Mouse (Mus musculus): ENCODE measurements around the gene Neo1. TPM values are rescaled to one million over a fixed set of nuclear protein-coding genes. Genes with fewer than 3 reads are reported as not detected.
"Not testable (repeated sequence)": the region's sequence is repeated elsewhere in the genome, so short reads cannot be mapped to it uniquely, and the experiment has no call there.

The Neo1 gene
- polyA plus RNA-seq, 1 experiment from 2014 or later = 26.7 TPM

DNA sequence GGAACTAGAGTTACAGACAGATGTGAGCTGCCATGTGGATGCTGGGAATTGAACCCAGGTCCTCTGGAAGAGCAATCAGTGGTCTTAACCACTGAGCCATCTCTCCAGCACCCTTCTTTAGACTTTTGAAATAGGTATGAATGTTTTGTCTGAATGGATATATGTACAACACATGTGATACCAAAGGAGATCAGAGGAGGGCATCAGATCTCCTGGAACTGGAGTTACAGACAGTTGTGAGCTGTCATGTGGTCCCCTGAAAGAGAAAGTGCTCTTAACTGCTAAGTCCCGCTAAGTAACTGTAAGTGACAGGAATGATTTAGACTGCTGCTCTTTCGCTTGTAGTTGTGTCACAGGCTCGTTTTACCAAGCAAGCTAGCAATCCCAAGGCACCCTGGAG is 80.7 kb downstream of the Neo1 start:
- no peak for DNase-seq (ENCODE audit: extremely low spot score, low spot score)
- H3K27me3 ChIP-seq (ENCODE audit: poor library complexity, severe bottlenecking) = no peaks in the 10 kb centered on the region
- peaks cover 34% of the 10 kb centered on the region for H3K36me3 ChIP-seq (replicated peaks)
- WGBS = 87% methylated on average over 3 of the region's 3 CpGs
- H3K4me3 ChIP-seq = no peak overlapping the region
- H3K4me1 ChIP-seq = no peaks in the 10 kb centered on the region
- H3K27ac ChIP-seq = no peak overlapping the region
- no peaks in the 10 kb centered on the region for H3K9me3 ChIP-seq

GRCm38 (mm10) chr9:58945910-58946309 is 90.3 kb downstream of the Neo1 start:
- not testable (repeated sequence) for H3K4me3 ChIP-seq; H3K27ac ChIP-seq; H3K4me1 ChIP-seq; H3K36me3 ChIP-seq (replicated peaks); H3K27me3 ChIP-seq (ENCODE audit: poor library complexity, severe bottlenecking); DNase-seq (ENCODE audit: extremely low spot score, low spot score); H3K9me3 ChIP-seq
- WGBS = 91% methylated on average over 1 of the region's 1 CpGs

DNA sequence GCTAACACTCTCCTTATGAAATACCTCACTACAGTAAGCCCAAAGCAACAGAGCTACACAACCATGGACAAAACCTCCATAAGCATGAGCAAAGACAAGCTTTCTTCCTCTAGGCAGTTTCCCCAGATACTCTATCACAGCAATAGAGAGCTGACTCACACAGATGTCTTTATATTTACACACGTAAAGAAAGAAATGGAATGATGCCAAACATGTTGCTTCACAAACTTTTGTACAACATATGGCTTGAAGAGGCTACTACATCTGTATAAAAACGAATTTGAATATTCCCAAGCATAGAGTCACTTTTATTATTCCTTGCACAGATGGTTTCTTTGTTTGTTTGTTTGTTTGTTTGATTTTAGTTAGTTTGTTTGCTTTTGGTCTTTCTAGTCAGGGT is 101.5 kb downstream of the Neo1 start:
- Histone ChIP-seq H3K4me3 (no peak overlapping the region), H3K36me3 (replicated peaks) (peaks cover 14% of the 10 kb centered on the region), H3K9me3 (no peaks in the 10 kb centered on the region), H3K27ac (no peak overlapping the region), H3K4me1 (no peaks in the 10 kb centered on the region), H3K27me3 (ENCODE audit: poor library complexity, severe bottlenecking) (no peaks in the 10 kb centered on the region)
- WGBS = 84% methylated on average over 2 of the region's 2 CpGs
- no peak for DNase-seq (ENCODE audit: extremely low spot score, low spot score)

GRCm38 (mm10) chr9:58928103-58928502 is 108.1 kb downstream of the Neo1 start:
- 22% methylated on average over 1 of the region's 1 CpGs for WGBS
- H3K36me3 ChIP-seq (replicated peaks) = peaks cover 28% of the 10 kb centered on the region
- peak; percentile 17 for DNase-seq (ENCODE audit: extremely low spot score, low spot score)

GRCm38 (mm10) chr9:58902869-58903585 is 133.2 kb downstream of the Neo1 start:
- no peaks in the 10 kb centered on the region for H3K4me1 ChIP-seq
- H3K9me3 ChIP-seq = no peaks in the 10 kb centered on the region
- H3K4me3 ChIP-seq = no peak overlapping the region
- DNase-seq (ENCODE audit: extremely low spot score, low spot score) = peak; percentile 35
- H3K36me3 ChIP-seq (replicated peaks) = peaks cover 68% of the 10 kb centered on the region
- WGBS = 81% methylated on average over 6 of the region's 6 CpGs
- no peaks in the 10 kb centered on the region for H3K27me3 ChIP-seq (ENCODE audit: poor library complexity, severe bottlenecking)
- no peak overlapping the region for H3K27ac ChIP-seq

More at GRCm38 (mm10) chr9:58928103-58928502, 108.1 kb downstream of the Neo1 start:
- H3K27me3 ChIP-seq (ENCODE audit: poor library complexity, severe bottlenecking) = no peaks in the 10 kb centered on the region
- no peak overlapping the region for H3K27ac ChIP-seq
- no peaks in the 10 kb centered on the region for H3K9me3 ChIP-seq
- H3K4me1 ChIP-seq = no peaks in the 10 kb centered on the region
- no peak overlapping the region for H3K4me3 ChIP-seq

GRCm38 (mm10) chr9:58899602-58900001 is 136.6 kb downstream of the Neo1 start:
- Histone ChIP-seq H3K4me1 (no peaks in the 10 kb centered on the region), H3K27me3 (ENCODE audit: poor library complexity, severe bottlenecking) (no peaks in the 10 kb centered on the region), H3K36me3 (replicated peaks) (peaks cover 52% of the 10 kb centered on the region), H3K27ac (no peak overlapping the region), H3K9me3 (no peaks in the 10 kb centered on the region), H3K4me3 (no peak overlapping the region)
- no peak for DNase-seq (ENCODE audit: extremely low spot score, low spot score)

DNA sequence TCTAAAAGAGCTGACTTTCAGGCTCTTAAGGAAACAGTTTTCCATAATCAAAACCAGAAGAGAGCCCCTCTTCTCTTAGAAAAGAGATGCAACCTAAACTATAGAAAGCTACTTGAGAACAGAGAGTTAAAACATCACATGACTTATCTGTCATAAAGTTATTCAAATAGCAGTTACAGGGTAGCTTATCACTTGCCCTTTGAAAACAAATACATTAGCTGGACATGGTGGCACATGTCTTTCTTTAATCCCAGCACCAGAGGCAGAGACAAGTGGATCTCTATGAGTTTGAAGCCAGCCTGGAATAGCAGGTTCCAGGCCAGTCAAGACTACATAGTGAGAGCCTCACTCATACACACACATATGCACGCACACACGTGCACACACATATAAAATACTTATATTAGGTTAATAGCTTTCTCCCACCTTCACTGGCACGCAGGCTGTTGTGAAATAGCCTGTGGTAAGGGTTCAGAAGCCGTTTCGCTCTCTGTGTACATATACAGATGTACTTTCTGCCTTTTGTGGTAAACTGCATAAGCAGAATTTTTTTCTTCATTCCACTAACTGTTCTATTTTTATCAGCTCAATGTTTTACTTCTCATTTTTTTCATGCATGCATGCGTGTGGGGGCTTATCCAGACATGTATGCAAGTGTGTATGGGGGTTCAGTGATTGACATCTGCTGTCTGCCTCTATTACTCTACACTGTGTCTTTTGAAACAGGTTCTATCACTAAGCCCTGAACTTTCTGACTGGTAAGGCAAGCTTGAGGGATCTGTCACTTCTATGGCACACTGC is 144.2 kb downstream of the Neo1 start:
- DNase-seq (ENCODE audit: extremely low spot score, low spot score) = no peak
- no peaks in the 10 kb centered on the region for H3K9me3 ChIP-seq
- 97% methylated on average over 6 of the region's 6 CpGs for WGBS
- H3K4me1 ChIP-seq = no peaks in the 10 kb centered on the region
- peaks cover 79% of the 10 kb centered on the region for H3K36me3 ChIP-seq (replicated peaks)
- H3K27ac ChIP-seq = no peak overlapping the region
- H3K27me3 ChIP-seq (ENCODE audit: poor library complexity, severe bottlenecking) = no peaks in the 10 kb centered on the region
- no peak overlapping the region for H3K4me3 ChIP-seq

DNA sequence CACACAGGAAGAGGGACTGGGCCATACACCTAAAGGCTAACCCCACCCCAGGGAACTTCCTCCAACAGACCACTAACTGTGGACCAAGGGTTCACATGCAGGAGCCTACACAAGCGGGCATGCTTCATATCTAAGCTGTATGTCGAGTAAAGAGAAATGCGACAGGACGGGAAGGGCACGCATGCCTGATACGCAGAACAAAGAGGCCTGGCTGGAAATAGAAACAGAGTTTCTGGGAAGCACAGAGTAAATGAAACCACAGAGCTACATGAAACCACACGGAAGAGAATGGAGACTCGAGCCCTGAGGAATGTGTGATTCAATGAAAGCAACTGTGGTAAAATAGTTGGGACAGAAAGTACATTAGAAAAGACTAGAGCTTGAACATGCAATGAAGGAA is 145.3 kb downstream of the Neo1 start:
- H3K9me3 ChIP-seq = no peaks in the 10 kb centered on the region
- no peak overlapping the region for H3K27ac ChIP-seq
- no peak overlapping the region for H3K4me3 ChIP-seq
- WGBS = 94% methylated on average over 8 of the region's 8 CpGs
- H3K27me3 ChIP-seq (ENCODE audit: poor library complexity, severe bottlenecking) = no peaks in the 10 kb centered on the region
- DNase-seq (ENCODE audit: extremely low spot score, low spot score) = no peak
- H3K4me1 ChIP-seq = no peaks in the 10 kb centered on the region
- peaks cover 85% of the 10 kb centered on the region for H3K36me3 ChIP-seq (replicated peaks)

DNA sequence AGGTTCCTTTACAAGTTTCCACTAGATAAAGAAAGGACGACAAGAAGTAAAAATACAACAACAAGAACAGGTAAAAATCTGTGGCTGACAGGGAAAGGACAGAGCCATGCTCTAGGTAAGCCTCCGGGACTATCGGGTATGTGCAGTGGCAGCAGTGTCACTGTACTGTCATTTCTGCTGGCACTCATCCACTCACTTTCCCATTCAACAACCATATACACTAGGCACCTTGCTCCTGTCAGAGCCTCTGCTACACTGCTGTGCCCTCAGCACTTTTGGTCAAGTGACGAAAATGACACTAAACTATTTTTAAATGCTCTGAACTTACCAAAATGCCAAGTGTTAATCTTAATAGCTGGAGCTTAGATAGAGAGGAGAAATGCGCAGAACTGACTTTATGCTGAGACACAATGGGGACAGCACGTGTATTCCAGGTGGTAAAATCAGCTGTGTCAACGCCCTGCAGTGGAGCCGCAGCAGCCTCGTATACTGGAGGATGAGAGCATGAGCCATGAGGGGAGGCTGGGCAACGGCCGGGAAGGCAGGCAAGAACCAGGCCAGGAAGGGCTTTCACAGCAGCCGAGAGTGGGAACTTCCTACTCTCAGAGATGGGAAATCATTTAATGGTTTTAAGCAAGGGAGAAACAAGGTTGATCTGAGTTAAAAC is 146.3 kb downstream of the Neo1 start:
- H3K4me1 ChIP-seq = no peaks in the 10 kb centered on the region
- no peaks in the 10 kb centered on the region for H3K27me3 ChIP-seq (ENCODE audit: poor library complexity, severe bottlenecking)
- WGBS = 94% methylated on average over 12 of the region's 12 CpGs
- peaks cover 89% of the 10 kb centered on the region for H3K36me3 ChIP-seq (replicated peaks)
- no peak for DNase-seq (ENCODE audit: extremely low spot score, low spot score)
- H3K27ac ChIP-seq = no peak overlapping the region
- H3K4me3 ChIP-seq = no peak overlapping the region
- H3K9me3 ChIP-seq = no peaks in the 10 kb centered on the region

DNA sequence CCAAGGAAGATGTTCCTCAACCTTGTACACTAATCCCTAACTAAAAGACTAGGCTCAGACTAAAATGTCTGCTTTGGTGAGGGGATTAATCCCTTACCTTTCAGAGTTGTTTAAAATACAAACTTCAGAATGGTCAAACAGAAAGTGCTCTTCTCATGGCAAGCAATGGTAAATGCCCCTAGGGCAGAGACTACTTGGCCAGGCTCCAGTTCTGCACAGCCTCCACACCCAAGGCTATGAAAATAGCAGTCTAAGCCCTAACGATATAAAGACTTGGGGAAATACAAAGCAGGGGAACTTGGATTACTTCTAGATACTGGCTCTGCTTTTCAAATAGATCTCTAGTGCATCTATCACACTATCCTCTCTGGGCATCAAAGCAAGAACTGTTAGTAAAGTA is 153.6 kb downstream of the Neo1 start:
- Histone ChIP-seq H3K4me3 (no peak overlapping the region), H3K27ac (no peak overlapping the region), H3K4me1 (no peaks in the 10 kb centered on the region), H3K36me3 (replicated peaks) (peaks cover 87% of the 10 kb centered on the region), H3K9me3 (no peaks in the 10 kb centered on the region), H3K27me3 (ENCODE audit: poor library complexity, severe bottlenecking) (no peaks in the 10 kb centered on the region)
- DNase-seq (ENCODE audit: extremely low spot score, low spot score) = no peak
- WGBS = 91% methylated on average over 1 of the region's 1 CpGs

- H3K27ac ChIP-seq = no peak overlapping the region
- DNase-seq (ENCODE audit: extremely low spot score, low spot score) = no peak
- 94% methylated on average over 1 of the region's 1 CpGs for WGBS
- no peaks in the 10 kb centered on the region for H3K4me1 ChIP-seq
- H3K27me3 ChIP-seq (ENCODE audit: poor library complexity, severe bottlenecking) = no peaks in the 10 kb centered on the region
- peaks cover 91% of the 10 kb centered on the region for H3K36me3 ChIP-seq (replicated peaks)
- H3K4me3 ChIP-seq = no peak overlapping the region
- no peaks in the 10 kb centered on the region for H3K9me3 ChIP-seq
Measured at GRCm38 (mm10) chr9:58879836-58880235, 156.4 kb downstream of the Neo1 start.

- Histone ChIP-seq H3K9me3 (no peaks in the 10 kb centered on the region), H3K27me3 (ENCODE audit: poor library complexity, severe bottlenecking) (no peaks in the 10 kb centered on the region), H3K4me1 (no peaks in the 10 kb centered on the region), H3K4me3 (no peak overlapping the region), H3K36me3 (replicated peaks) (peaks cover 78% of the 10 kb centered on the region), H3K27ac (no peak overlapping the region)
- 93% methylated on average over 6 of the region's 6 CpGs for WGBS
- no peak for DNase-seq (ENCODE audit: extremely low spot score, low spot score)
Measured at GRCm38 (mm10) chr9:58876946-58877625, 159.2 kb downstream of the Neo1 start.

Measured in forebrain, embryonic 10.5 days (tissue).